Mouse (Mus musculus) T-helper 2 cell (primary cell): ENCODE results near the gene Zfp711.

Experiments used
- in situ Hi-C: fragments of 300-600 bp; cut with MboI, MseI; formaldehyde crosslinking; loops from one replicate; pipeline ENCODE4 v1.15.1; 2025; ENCODE audit warnings: high pct_unique_total_duplicates

The Zfp711 gene

DNA sequence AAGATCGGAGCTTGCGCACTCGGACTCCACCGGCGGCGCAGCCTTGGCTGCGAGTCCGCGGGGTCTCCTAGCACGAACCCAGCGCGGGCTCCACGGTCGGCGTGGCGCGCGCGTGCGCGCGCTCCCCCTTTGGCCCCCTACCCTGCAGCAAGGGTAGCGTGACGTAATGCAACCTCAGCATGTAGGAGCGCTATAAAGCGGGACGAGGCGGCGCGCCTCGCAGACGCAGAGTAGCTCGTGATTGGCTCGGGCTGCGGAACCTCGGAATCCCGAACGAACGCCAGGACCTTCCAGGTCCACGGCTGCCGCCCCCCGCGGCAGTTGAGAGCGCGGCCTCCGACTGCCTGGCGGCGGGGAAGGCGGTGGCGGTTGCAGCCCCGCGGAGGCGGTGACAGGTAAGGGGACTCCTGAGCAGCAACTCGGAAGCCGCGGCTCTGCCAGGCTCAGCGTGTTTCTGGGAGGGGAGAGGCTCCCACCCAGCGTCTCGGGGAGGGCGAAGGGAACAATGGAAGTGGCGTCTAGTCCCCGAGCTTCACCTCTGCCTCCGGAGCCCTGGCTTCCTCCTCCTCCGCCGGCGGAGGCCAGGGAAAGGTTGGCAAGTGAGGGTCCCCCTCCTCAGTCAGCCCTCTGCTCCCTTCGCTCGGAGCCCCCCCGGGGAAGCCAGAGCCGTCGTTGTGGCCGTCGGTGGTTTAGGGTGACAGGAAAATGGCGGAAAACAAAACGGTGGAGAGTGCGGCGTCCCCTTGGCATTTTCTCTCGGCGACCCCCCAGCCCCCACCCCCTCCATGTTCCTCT is at the start of gene Zfp711:
Gene Zfp711 (plus strand): TSS at position 16 of the 795 bp plus-strand sequence.
- in situ Hi-C loops = no loop called here

DNA sequence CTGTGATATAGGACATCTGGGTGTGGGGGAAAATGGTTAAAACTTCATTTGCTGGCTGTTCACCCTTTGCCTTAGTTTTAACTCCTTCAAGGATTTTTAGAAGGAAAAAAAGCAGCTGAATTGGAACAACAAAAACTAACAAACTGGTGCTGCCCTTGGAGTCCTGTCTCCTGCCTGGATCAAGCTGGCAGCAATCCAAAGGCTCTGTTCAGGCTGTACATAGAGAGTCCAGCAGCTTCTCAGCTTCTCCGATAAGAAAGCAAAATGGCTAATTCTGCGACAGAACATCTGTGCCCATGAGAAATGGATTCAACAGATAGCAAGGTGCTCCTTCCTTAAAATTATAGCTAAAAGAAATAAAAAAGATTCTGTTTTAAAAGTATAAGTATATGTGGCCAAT is 32.6 kb upstream of the Zfp711 start:
- in situ Hi-C loops = no loop called here

DNA sequence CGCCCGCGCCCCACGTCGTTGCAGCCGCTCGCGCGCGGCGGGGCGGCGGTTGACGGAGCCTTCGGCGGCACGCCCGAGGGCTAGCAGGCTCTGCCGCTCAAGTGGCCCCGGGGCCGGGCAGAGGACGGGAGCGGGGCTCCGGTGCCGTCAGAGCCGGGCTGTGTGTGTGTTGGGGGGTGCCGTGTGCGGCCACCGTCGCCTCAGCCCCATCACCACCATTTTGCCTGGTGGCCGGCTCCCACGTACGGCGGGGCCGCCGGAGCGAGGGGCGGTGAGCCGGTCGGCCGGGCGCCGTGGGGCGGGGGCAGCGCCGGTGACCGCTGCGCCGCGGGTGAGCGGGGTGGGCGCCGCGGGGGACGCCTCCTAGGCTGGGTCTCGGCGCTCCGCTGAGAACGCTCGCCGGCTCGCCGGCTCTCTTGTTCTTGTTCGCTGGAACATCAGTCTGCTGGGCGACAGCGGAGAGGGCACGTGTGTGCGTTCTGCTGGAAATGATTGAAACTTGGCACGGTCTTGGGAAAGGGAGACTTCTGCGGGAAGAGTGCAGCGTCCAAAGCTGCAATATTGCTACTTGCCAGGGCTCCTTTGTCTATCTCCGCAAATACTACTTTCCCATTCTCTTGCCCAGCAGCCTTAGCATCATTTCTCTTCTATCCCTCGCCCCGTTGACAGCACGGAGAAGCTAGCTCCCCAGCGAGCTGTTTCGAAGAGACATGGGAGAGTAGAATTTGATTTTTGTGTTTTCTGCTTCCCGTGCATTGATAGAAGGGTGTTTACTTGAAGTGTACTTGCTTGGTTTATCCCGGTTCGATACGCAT is 1.2 kb downstream of the Zfp711 start:
- in situ Hi-C loops = no loop called here

DNA sequence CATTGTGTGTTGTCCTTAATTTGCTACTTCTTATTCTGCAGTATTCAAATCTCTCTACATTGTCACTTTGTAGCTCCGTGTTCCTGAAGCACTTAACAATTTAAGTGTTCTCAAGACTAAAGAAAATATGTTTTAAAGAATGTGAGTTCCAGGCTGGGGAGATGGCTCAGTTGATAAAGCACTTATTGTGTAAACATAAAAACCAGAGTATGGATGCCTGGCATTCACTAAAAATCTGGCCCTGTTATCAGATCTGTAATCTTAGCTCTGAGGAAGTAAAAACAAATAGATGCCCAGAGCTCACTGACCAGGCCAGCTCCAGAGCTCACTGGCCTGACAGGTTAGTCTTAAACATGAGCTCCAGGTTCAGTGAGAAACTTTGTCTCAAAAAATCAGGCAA is 75.2 kb downstream of the Zfp711 start:
- in situ Hi-C loops = no loop called here

DNA sequence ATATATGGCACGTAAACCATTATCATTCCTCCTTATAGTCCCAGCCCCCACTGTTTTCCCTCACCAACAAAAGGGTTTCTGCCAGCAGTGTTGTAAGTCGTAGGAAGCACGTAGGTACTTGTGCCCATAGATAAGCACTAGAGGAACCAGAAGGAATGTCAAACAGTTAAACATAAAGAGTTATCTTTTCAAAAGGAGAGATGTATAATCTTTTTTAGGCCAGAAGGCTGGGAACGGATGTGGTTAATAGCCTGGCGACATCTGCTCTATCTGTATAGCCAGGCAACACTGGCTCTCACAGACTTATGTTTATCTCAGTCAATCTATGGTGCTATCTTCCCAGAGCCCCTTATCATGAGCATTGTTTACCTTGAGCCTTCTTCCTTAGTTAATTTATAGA is 80.3 kb downstream of the Zfp711 start:
- in situ Hi-C loops = no loop called here
